Mouse (Mus musculus): ENCODE data around the gene Nos1ap.

DNA sequence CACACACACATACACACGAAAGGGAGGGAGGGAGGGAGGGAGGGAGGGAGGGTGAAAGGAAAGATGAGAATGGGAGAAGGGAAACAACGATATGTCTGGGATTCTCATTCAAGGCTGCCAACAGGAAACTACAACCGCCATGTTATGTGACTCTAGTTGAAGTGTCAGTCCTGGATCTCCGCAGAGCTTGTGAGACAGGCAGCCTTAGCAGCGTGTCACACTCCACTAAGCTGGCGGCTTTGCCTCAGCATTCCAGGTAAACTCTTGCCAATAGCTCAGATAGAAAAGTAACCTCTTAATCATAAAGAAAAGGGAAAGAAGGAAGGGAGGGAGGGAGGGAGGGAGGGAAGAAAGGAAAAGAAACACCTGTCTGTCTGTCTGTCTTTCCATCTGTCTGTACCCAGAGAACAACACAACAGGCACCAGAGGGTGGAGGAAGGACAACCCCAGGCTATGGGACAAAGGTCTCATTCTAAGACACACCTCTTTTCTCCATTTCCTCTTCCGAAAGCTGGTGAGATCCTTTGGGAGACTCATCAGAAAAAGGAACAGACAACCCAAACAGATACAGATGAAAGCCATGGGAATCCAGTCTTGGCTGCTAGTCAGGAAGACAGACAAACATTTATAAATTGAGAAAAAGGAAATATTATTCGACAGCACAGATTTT lies 107.3 kb downstream of the Nos1ap start:
- TF ChIP-seq CTCF (IDR thresholded peaks at IDR 0.05; ENCODE audit: low read depth) (no peak), EP300 (optimal IDR thresholded peaks at IDR 0.05) (no peak)
